Comparison of ENCODE assay signal across 19 mouse cellular contexts in genomic region chr11:85116084-85116844, GRCm38 (mm10). TPM values are rescaled to one million over a fixed set of nuclear protein-coding genes. Genes with fewer than 3 reads are reported as not detected.
DNase-seq lines count a peak whose midpoint lies in the region; ATAC-seq and TF ChIP-seq lines count a peak whose summit lies in the region.
"Had no signal": no experiment of that assay in that cellular context is flagged by ENCODE, and none has a peak within 500 bp of the region (broad histone marks: within the 10 kb centered on the region; RNA-seq: fewer than 3 reads in every experiment).

No protein-coding gene starts in this region.

- H3K9me3 ChIP-seq in stomach, embryonic 15.5 days, result no peaks in the 10 kb centered on the region
- no peaks in the 10 kb centered on the region for H3K9me3 ChIP-seq in stomach, postnatal 0 days (ENCODE audit: control insufficient read depth, low read length)
- peaks cover 2% of the 10 kb centered on the region for H3K9me3 ChIP-seq in erythroblast, embryonic 14.5 days (ENCODE audit: control insufficient read depth, low read length)
- no peaks in the 10 kb centered on the region for H3K9me3 ChIP-seq in liver, embryonic 16.5 days (replicated peaks; ENCODE audit: control insufficient read depth, low read length)
- H3K9me3 ChIP-seq: embryonic facial prominence, embryonic 10.5 days; heart, embryonic 15.5 days; limb, embryonic 15.5 days; midbrain, embryonic 15.5 days had no signal

- WGBS in stomach, embryonic 15.5 days, result 90% methylated on average over 3 of the region's 3 CpGs
- 86% methylated on average over 3 of the region's 3 CpGs for WGBS in stomach, postnatal 0 days
- WGBS in liver, embryonic 16.5 days (ENCODE audit: insufficient replicate concordance), result 26% methylated on average over 3 of the region's 3 CpGs

- peak; percentile 92; the same call in 1 of the 2 replicates for ATAC-seq in stomach, embryonic 15.5 days (ENCODE audit: insufficient read depth, low FRiP score, low read depth)
- no peak for ATAC-seq in stomach, postnatal 0 days (ENCODE audit: low FRiP score, low TSS enrichment)
- ATAC-seq in liver, embryonic 16.5 days (ENCODE audit: low read depth), result peak; percentile 99
- ATAC-seq: forebrain, embryonic 16.5 days; midbrain, embryonic 15.5 days had no signal

- TF ChIP-seq EP300 in stomach, postnatal 0 days (optimal IDR thresholded peaks at IDR 0.05), result no peak

- DNase-seq in stomach, postnatal 0 days (ENCODE audit: low spot score), result no peak
- DNase-seq in left cerebral cortex, adult 9 months (ENCODE audit: low spot score in 2 of 2), result no peak
- DNase-seq in thymus, postnatal 4 days, result no peak
- no peak for DNase-seq in lung, postnatal 4 days
- DNase-seq: cerebellum, adult 11 months; cerebellum, postnatal 25 days; kidney, adult 9 months; kidney, postnatal 36 days; retina, postnatal 1 day; thymus, postnatal 36 days had no signal

- no peak overlapping the region for H3K9ac ChIP-seq in stomach, embryonic 15.5 days
- H3K9ac ChIP-seq in stomach, postnatal 0 days (ENCODE audit: low read length), result no peak overlapping the region
- H3K9ac ChIP-seq in liver, embryonic 16.5 days (ENCODE audit: low read depth, low read length), result peak overlapping the region; percentile 47
- H3K9ac ChIP-seq: heart, embryonic 15.5 days; limb, embryonic 15.5 days; midbrain, embryonic 15.5 days had no signal

- H3K27me3 ChIP-seq in stomach, embryonic 15.5 days (replicated peaks), result no peaks in the 10 kb centered on the region
- no peaks in the 10 kb centered on the region for H3K27me3 ChIP-seq in stomach, postnatal 0 days (ENCODE audit: control insufficient read depth, insufficient read depth, low read length)
- no peaks in the 10 kb centered on the region for H3K27me3 ChIP-seq in erythroblast, embryonic 14.5 days (ENCODE audit: control insufficient read depth)
- no peaks in the 10 kb centered on the region for H3K27me3 ChIP-seq in liver, embryonic 16.5 days (ENCODE audit: control insufficient read depth, insufficient read depth, low read depth, low read length)
- H3K27me3 ChIP-seq: heart, embryonic 15.5 days; limb, embryonic 15.5 days; midbrain, embryonic 15.5 days had no signal

- no peaks in the 10 kb centered on the region for H3K36me3 ChIP-seq in stomach, embryonic 15.5 days
- no peaks in the 10 kb centered on the region for H3K36me3 ChIP-seq in stomach, postnatal 0 days (ENCODE audit: control insufficient read depth, insufficient read depth, low read length)
- peaks cover 76% of the 10 kb centered on the region for H3K36me3 ChIP-seq in erythroblast, embryonic 14.5 days (ENCODE audit: control insufficient read depth)
- H3K36me3 ChIP-seq in liver, embryonic 16.5 days (ENCODE audit: control insufficient read depth, insufficient read depth), result peaks cover 4% of the 10 kb centered on the region; the same call in 1 of the 2 replicates
- H3K36me3 ChIP-seq: limb, embryonic 15.5 days had no signal

- no peak for TF ChIP-seq CTCF in stomach, postnatal 0 days (IDR thresholded peaks at IDR 0.05; ENCODE audit: low read depth)

- no peaks in the 10 kb centered on the region; the same call in 1 of the 2 replicates for H3K4me1 ChIP-seq in stomach, embryonic 15.5 days
- no peaks in the 10 kb centered on the region for H3K4me1 ChIP-seq in stomach, postnatal 0 days (replicated peaks; ENCODE audit: control insufficient read depth, insufficient read depth)
- H3K4me1 ChIP-seq in erythroblast, embryonic 14.5 days (ENCODE audit: control insufficient read depth), result peaks cover 94% of the 10 kb centered on the region
- peaks cover 54% of the 10 kb centered on the region for H3K4me1 ChIP-seq in liver, embryonic 16.5 days (ENCODE audit: control insufficient read depth, low read depth, low read length)
- H3K4me1 ChIP-seq: embryonic facial prominence, embryonic 10.5 days; heart, embryonic 15.5 days; limb, embryonic 15.5 days; midbrain, embryonic 15.5 days had no signal

- H3K4me3 ChIP-seq in stomach, embryonic 15.5 days (replicated peaks), result no peak overlapping the region
- H3K4me3 ChIP-seq in stomach, postnatal 0 days (ENCODE audit: low read depth, low read length), result no peak overlapping the region
- peak overlapping the region; percentile 41 for H3K4me3 ChIP-seq in erythroblast, embryonic 14.5 days (replicated peaks)
- no peak overlapping the region for H3K4me3 ChIP-seq in liver, embryonic 16.5 days (ENCODE audit: low read depth, low read length)
- H3K4me3 ChIP-seq: embryonic facial prominence, embryonic 10.5 days; heart, embryonic 15.5 days; limb, embryonic 15.5 days; midbrain, embryonic 15.5 days had no signal

- H3K27ac ChIP-seq in stomach, embryonic 15.5 days, result no peak overlapping the region
- H3K27ac ChIP-seq in stomach, postnatal 0 days (replicated peaks), result no peak overlapping the region
- H3K27ac ChIP-seq in liver, embryonic 16.5 days (ENCODE audit: low read length), result peak overlapping the region; percentile 95
- H3K27ac ChIP-seq: embryonic facial prominence, embryonic 10.5 days; heart, embryonic 15.5 days; limb, embryonic 15.5 days; midbrain, embryonic 15.5 days had no signal

- H3K4me2 ChIP-seq in stomach, embryonic 15.5 days, result no peak overlapping the region
- H3K4me2 ChIP-seq in stomach, postnatal 0 days (replicated peaks; ENCODE audit: low read depth), result no peak overlapping the region
- peak overlapping the region; percentile 55 for H3K4me2 ChIP-seq in liver, embryonic 16.5 days (ENCODE audit: low read depth, low read length)
- H3K4me2 ChIP-seq: heart, embryonic 15.5 days; limb, embryonic 15.5 days; midbrain, embryonic 15.5 days had no signal

RNA-seq across cellular contexts. Expression of gene Usp32, which starts 23.7 kb away (rescaled TPM):
- polyA plus RNA-seq in stomach, embryonic 15.5 days (2015; fragmentation: Nextera tagmentation; extraction: Ambion mirVana), result 3.9 and 4.8 TPM in 2 replicates
- 3.0 and 3.4 TPM in 2 replicates for polyA plus RNA-seq in stomach, postnatal 0 days (2015; fragmentation: Nextera tagmentation; extraction: Ambion mirVana)
- 3.7 and 5.8 TPM in 2 replicates for polyA plus RNA-seq in erythroblast, embryonic 14.5 days (2012)
- 11.4 and 12.2 TPM in 2 replicates for polyA plus RNA-seq in liver, embryonic 16.5 days (2015; fragmentation: Nextera tagmentation; extraction: Ambion mirVana)

RNA-seq across cellular contexts. Expression of gene 1700125H20Rik, which starts 53.9 kb away (rescaled TPM):
- polyA plus RNA-seq in stomach, embryonic 15.5 days (2015; fragmentation: Nextera tagmentation; extraction: Ambion mirVana), result 0.27 TPM in 1 of 2 replicates, not detected in the other
- 0.19 TPM in 1 of 2 replicates, not detected in the other for polyA plus RNA-seq in stomach, postnatal 0 days (2015; fragmentation: Nextera tagmentation; extraction: Ambion mirVana)
- not detected in 2 replicates for polyA plus RNA-seq in erythroblast, embryonic 14.5 days (2012)
- polyA plus RNA-seq in liver, embryonic 16.5 days (2015; fragmentation: Nextera tagmentation; extraction: Ambion mirVana), result 0.14 TPM in 1 of 2 replicates, not detected in the other
- polyA plus RNA-seq: gonadal fat pad, adult 2 months; heart, embryonic 15.5 days had no signal
